8 mouse cellular contexts compared by ENCODE assay signal in the genomic region with DNA sequence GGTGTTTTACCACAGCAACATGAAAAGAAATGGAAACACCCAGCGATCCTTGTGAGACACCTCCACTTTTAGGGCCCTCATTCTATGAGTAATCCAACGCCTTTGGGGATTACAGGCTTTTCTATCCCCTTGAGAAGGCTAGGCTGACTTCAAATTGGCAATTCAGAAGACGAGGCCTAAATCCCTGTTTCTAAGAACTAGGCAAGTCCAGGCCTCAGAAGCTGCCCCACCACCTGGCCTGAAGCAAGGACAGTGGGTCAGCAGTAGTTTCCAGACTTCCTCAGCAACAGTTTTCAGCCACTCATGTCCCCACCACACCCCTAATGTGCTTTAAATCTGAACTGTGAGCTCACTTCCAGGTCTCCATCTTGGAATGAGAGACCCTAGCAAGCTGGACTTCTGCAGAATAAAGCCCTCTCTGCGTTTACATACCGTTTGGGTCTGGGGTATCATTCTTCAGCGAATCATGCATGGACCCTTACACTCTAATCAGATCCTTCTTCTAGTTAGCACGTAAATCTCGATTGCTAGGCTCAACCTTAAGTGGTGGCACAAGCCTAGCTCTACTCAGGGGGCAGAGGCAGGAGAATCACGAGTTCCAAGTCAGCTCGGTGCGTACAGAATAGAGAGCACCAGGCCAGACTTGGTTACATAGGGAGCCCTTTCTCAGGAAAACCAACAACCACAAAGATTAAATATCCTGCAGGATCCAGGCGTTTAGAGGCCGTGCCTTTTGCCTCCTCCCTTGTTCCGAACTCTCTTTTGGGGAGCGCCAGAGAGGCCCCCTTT. TPM values are rescaled to one million over a fixed set of nuclear protein-coding genes. Genes with fewer than 3 reads are reported as not detected.
DNase-seq lines count a peak whose midpoint lies in the region; ATAC-seq lines count a peak whose summit lies in the region.

No protein-coding gene starts in this region.

- H3K4me3 ChIP-seq in neural tube, embryonic 11.5 days (ENCODE audit: low read depth, low read length), result peak overlapping the region; percentile 97
- H3K4me3 ChIP-seq in forebrain, embryonic 14.5 days (ENCODE audit: low read depth, low read length), result peak overlapping the region; percentile 97
- H3K4me3 ChIP-seq in liver, embryonic 12.5 days, result peak overlapping the region; percentile 100

- no peaks in the 10 kb centered on the region for H3K36me3 ChIP-seq in neural tube, embryonic 11.5 days (ENCODE audit: control insufficient read depth, insufficient read depth, low read length)
- no peaks in the 10 kb centered on the region for H3K36me3 ChIP-seq in forebrain, embryonic 14.5 days (ENCODE audit: control insufficient read depth, insufficient read depth, low read length)
- H3K36me3 ChIP-seq in liver, embryonic 12.5 days, result peaks cover 14% of the 10 kb centered on the region

- H3K4me1 ChIP-seq in neural tube, embryonic 11.5 days (ENCODE audit: control insufficient read depth, insufficient read depth, low read length), result peaks cover 2% of the 10 kb centered on the region; the same call in 1 of the 2 replicates
- peaks cover 9% of the 10 kb centered on the region for H3K4me1 ChIP-seq in forebrain, embryonic 14.5 days (ENCODE audit: control insufficient read depth, insufficient read depth, low read length)
- H3K4me1 ChIP-seq in liver, embryonic 12.5 days, result peaks cover 33% of the 10 kb centered on the region

- peak; percentile 17 to 31 for DNase-seq in cerebellum, adult 18-20 months
- DNase-seq in cerebellum, adult 9-11 months, result no peak
- DNase-seq in neural tube, embryonic 11.5 days (ENCODE audit: low spot score), result peak; percentile 25
- no peak for DNase-seq in neural tube, embryonic 10.5 days (ENCODE audit: extremely low spot score, low spot score)
- DNase-seq in forebrain, embryonic 14.5 days (ENCODE audit: low spot score), result peak; percentile 44
- peak; percentile 23 for DNase-seq in thymus, postnatal 0 days (ENCODE audit: low spot score)
- no peak for DNase-seq in right cerebral cortex, adult 2 months (ENCODE audit: low spot score in 2 of 2)

- peak overlapping the region; percentile 98 for H3K9ac ChIP-seq in neural tube, embryonic 11.5 days (ENCODE audit: low read length)
- peak overlapping the region; percentile 97 for H3K9ac ChIP-seq in forebrain, embryonic 14.5 days (ENCODE audit: low read length)
- H3K9ac ChIP-seq in liver, embryonic 12.5 days, result peak overlapping the region; percentile 99

- peak overlapping the region; percentile 54 for H3K4me2 ChIP-seq in neural tube, embryonic 11.5 days (ENCODE audit: low read depth)
- H3K4me2 ChIP-seq in forebrain, embryonic 14.5 days (ENCODE audit: low read length), result peak overlapping the region; percentile 53
- peak overlapping the region; percentile 79 for H3K4me2 ChIP-seq in liver, embryonic 12.5 days

- no peaks in the 10 kb centered on the region for H3K27me3 ChIP-seq in neural tube, embryonic 11.5 days (ENCODE audit: control insufficient read depth, insufficient read depth, low read length)
- no peaks in the 10 kb centered on the region for H3K27me3 ChIP-seq in forebrain, embryonic 14.5 days (replicated peaks; ENCODE audit: control insufficient read depth, insufficient read depth, low read length)
- H3K27me3 ChIP-seq in liver, embryonic 12.5 days (replicated peaks), result no peaks in the 10 kb centered on the region

- 35% methylated on average over 15 of the region's 15 CpGs for WGBS in neural tube, embryonic 11.5 days
- whole genome bisulfite sequencing in forebrain, embryonic 14.5 days, result 32% methylated on average over 15 of the region's 15 CpGs
- 31% methylated on average over 15 of the region's 15 CpGs for WGBS in liver, embryonic 12.5 days (ENCODE audit: insufficient replicate concordance)

- H3K27ac ChIP-seq in neural tube, embryonic 11.5 days (ENCODE audit: low read depth, low read length), result peak overlapping the region; percentile 82
- H3K27ac ChIP-seq in forebrain, embryonic 14.5 days (ENCODE audit: low read depth, low read length), result peak overlapping the region; percentile 95
- H3K27ac ChIP-seq in liver, embryonic 12.5 days, result peak overlapping the region; percentile 98

- peak; percentile 13; the same call in 1 of the 2 replicates for ATAC-seq in neural tube, embryonic 11.5 days (ENCODE audit: insufficient read depth, low FRiP score, low TSS enrichment)
- ATAC-seq in forebrain, embryonic 14.5 days, result peak; percentile 5
- no peak for ATAC-seq in liver, embryonic 12.5 days

- H3K9me3 ChIP-seq in neural tube, embryonic 11.5 days (ENCODE audit: control insufficient read depth, low read length), result no peaks in the 10 kb centered on the region
- H3K9me3 ChIP-seq in forebrain, embryonic 14.5 days (replicated peaks; ENCODE audit: control insufficient read depth, low read length), result no peaks in the 10 kb centered on the region
- peaks cover 5% of the 10 kb centered on the region; the same call in 1 of the 2 replicates for H3K9me3 ChIP-seq in liver, embryonic 12.5 days (replicated peaks)

RNA-seq across cellular contexts. Expression of a gene that starts 1.0 kb away (rescaled TPM):
- polyA plus RNA-seq in neural tube, embryonic 11.5 days (2014; fragmentation: Nextera tagmentation; extraction: Ambion mirVana), result 462 and 477 TPM in 2 replicates
- polyA plus RNA-seq in forebrain, embryonic 14.5 days (2014; fragmentation: Nextera tagmentation; extraction: Ambion mirVana), result 423 and 444 TPM in 2 replicates
- polyA plus RNA-seq in liver, embryonic 12.5 days (2016; fragmentation: Nextera tagmentation; extraction: Ambion mirVana), result 191 and 193 TPM in 2 replicates
- polyA plus RNA-seq in thymus, postnatal 0 days (2015; fragmentation: Nextera tagmentation; extraction: Ambion mirVana), result 274 and 290 TPM in 2 replicates

RNA-seq across cellular contexts. Expression of a gene that starts 12.2 kb away (rescaled TPM):
- 295 and 300 TPM in 2 replicates for polyA plus RNA-seq in neural tube, embryonic 11.5 days (2014; fragmentation: Nextera tagmentation; extraction: Ambion mirVana)
- 284 and 324 TPM in 2 replicates for polyA plus RNA-seq in forebrain, embryonic 14.5 days (2014; fragmentation: Nextera tagmentation; extraction: Ambion mirVana)
- 248 and 264 TPM in 2 replicates for polyA plus RNA-seq in liver, embryonic 12.5 days (2016; fragmentation: Nextera tagmentation; extraction: Ambion mirVana)
- 291 and 337 TPM in 2 replicates for polyA plus RNA-seq in thymus, postnatal 0 days (2015; fragmentation: Nextera tagmentation; extraction: Ambion mirVana)

RNA-seq across cellular contexts. Expression of a gene that starts 50.0 kb away (rescaled TPM):
- polyA plus RNA-seq in neural tube, embryonic 11.5 days (2014; fragmentation: Nextera tagmentation; extraction: Ambion mirVana), result 139 TPM in 2 replicates
- 79.8 and 85.0 TPM in 2 replicates for polyA plus RNA-seq in forebrain, embryonic 14.5 days (2014; fragmentation: Nextera tagmentation; extraction: Ambion mirVana)
- polyA plus RNA-seq in liver, embryonic 12.5 days (2016; fragmentation: Nextera tagmentation; extraction: Ambion mirVana), result 130 and 134 TPM in 2 replicates
- polyA plus RNA-seq in thymus, postnatal 0 days (2015; fragmentation: Nextera tagmentation; extraction: Ambion mirVana), result 39.3 and 40.7 TPM in 2 replicates

Comparison
In these comparisons a context has a peak if more than half of its experiments do, and no peak if none do; other contexts are left out.
1. DNase-seq: peak in cerebellum, adult 18-20 months (2 of 2), neural tube, embryonic 11.5 days (single experiment), forebrain, embryonic 14.5 days (single experiment) and thymus, postnatal 0 days (single experiment); none in cerebellum, adult 9-11 months (single experiment), neural tube, embryonic 10.5 days (single experiment) and right cerebral cortex, adult 2 months (0 of 2).
2. Peak in every context shown above with its lines, with median percentiles within 50 percentile points of each other: H3K27ac ChIP-seq, H3K4me2 ChIP-seq, H3K4me3 ChIP-seq and H3K9ac ChIP-seq.